18 mouse cellular contexts compared by ENCODE assay signal in genomic region chr6:120090712-120091248, GRCm38 (mm10). TPM values are rescaled to one million over a fixed set of nuclear protein-coding genes. Genes with fewer than 3 reads are reported as not detected.
DNase-seq lines count a peak whose midpoint lies in the region; ATAC-seq and TF ChIP-seq lines count a peak whose summit lies in the region.
"Had no signal": no experiment of that assay in that cellular context is flagged by ENCODE, and none has a peak within 500 bp of the region (broad histone marks: within the 10 kb centered on the region; RNA-seq: fewer than 3 reads in every experiment).

No protein-coding gene starts in this region.

- no peaks in the 10 kb centered on the region for H3K9me3 ChIP-seq in CH12.LX (replicated peaks; ENCODE audit: low read length)
- H3K9me3 ChIP-seq in embryonic facial prominence, embryonic 11.5 days (replicated peaks; ENCODE audit: control insufficient read depth, low read length), result no peaks in the 10 kb centered on the region
- H3K9me3 ChIP-seq: hindbrain, embryonic 13.5 days; neural tube, embryonic 15.5 days had no signal

- no peaks in the 10 kb centered on the region for H3K79me2 ChIP-seq in CH12.LX (replicated peaks; ENCODE audit: control insufficient read depth, extremely low read depth, insufficient read depth, poor library complexity, severe bottlenecking)

- H3K27ac ChIP-seq in CH12.LX (ENCODE audit: insufficient read depth, low read depth), result peak overlapping the region; percentile 75
- no peak overlapping the region for H3K27ac ChIP-seq in embryonic facial prominence, embryonic 11.5 days (replicated peaks; ENCODE audit: low read depth, low read length)
- H3K27ac ChIP-seq: hindbrain, embryonic 13.5 days; neural tube, embryonic 15.5 days had no signal

- H3K4me1 ChIP-seq in CH12.LX (ENCODE audit: control insufficient read depth in 1 of 2, insufficient read depth in 2 of 2), result peaks cover 25 to 78% of the 10 kb centered on the region in 2 experiments
- H3K4me1 ChIP-seq in embryonic facial prominence, embryonic 11.5 days (ENCODE audit: control insufficient read depth, insufficient read depth, low read length), result no peaks in the 10 kb centered on the region
- H3K4me1 ChIP-seq: neural tube, embryonic 15.5 days had no signal

- H3K36me3 ChIP-seq in CH12.LX (replicated peaks in 1 of 2; ENCODE audit: control insufficient read depth in 1 of 2, insufficient read depth in 1 of 2, low read length in 1 of 2), result no peaks in the 10 kb centered on the region
- H3K36me3 ChIP-seq in embryonic facial prominence, embryonic 11.5 days (replicated peaks; ENCODE audit: control insufficient read depth, insufficient read depth, low read depth, low read length), result no peaks in the 10 kb centered on the region
- H3K36me3 ChIP-seq: hindbrain, embryonic 13.5 days; neural tube, embryonic 15.5 days had no signal

- no peak; the same call in none of the 2 replicates for TF ChIP-seq RAD21 in CH12.LX (IDR thresholded peaks at IDR 0.05; ENCODE audit: low read depth, low read length)

- no peak; the same call in 1 of the 2 replicates for TF ChIP-seq POLR2A in CH12.LX (IDR thresholded peaks at IDR 0.05; ENCODE audit: low read depth, low read length)

- dilution Hi-C loops in CH12.LX (cut with MboI; ENCODE audit: extremely low pct_ligation_motif_present, extremely low pct_unique_long_range_greater_than_20kb, low sequenced_read_pairs), result no loop called here

- no peak for TF ChIP-seq EP300 in CH12.LX (IDR thresholded peaks at IDR 0.05; ENCODE audit: low read length)

- H3K4me3 ChIP-seq in CH12.LX (replicated peaks in 1 of 3; ENCODE audit: low read depth in 2 of 3, low read length in 2 of 3, poor library complexity in 1 of 3), result peak overlapping the region in 1 of 3 experiments; percentile 32
- no peak overlapping the region for H3K4me3 ChIP-seq in embryonic facial prominence, embryonic 11.5 days (ENCODE audit: low read depth, low read length)
- H3K4me3 ChIP-seq: hindbrain, embryonic 13.5 days; neural tube, embryonic 15.5 days had no signal

- DNase-seq in embryo, embryonic 10 days (ENCODE audit: low spot score), result peak; percentile 40
- no peak for DNase-seq in embryo, embryonic 9.5 days (ENCODE audit: extremely low spot score)
- peak; percentile 81 for DNase-seq in CH12.LX (ENCODE audit: extremely low read depth)
- DNase-seq in embryonic facial prominence, embryonic 11.5 days (ENCODE audit: low spot score), result peak; percentile 64
- peak; percentile 52 for DNase-seq in kidney, postnatal 10 days
- DNase-seq in ovary, postnatal 36 days (ENCODE audit: low spot score), result no peak
- DNase-seq in layer of hippocampus, adult 18-20 months (ENCODE audit: low spot score in 2 of 2), result no peak
- no peak for DNase-seq in cerebellum, adult 8-10 months
- DNase-seq: adrenal gland, postnatal 25 days; cerebellum, adult 11-12 months; liver; lung, postnatal 14 days; thymus, postnatal 14 days had no signal

- H3K27me3 ChIP-seq in CH12.LX (replicated peaks), result no peaks in the 10 kb centered on the region
- no peaks in the 10 kb centered on the region for H3K27me3 ChIP-seq in embryonic facial prominence, embryonic 11.5 days (ENCODE audit: control insufficient read depth, insufficient read depth, low read length)
- H3K27me3 ChIP-seq: hindbrain, embryonic 13.5 days; neural tube, embryonic 15.5 days had no signal

- H3K9ac ChIP-seq in CH12.LX (ENCODE audit: insufficient read depth, low read depth), result peak overlapping the region; percentile 32; the same call in 1 of the 2 replicates
- H3K9ac ChIP-seq in embryonic facial prominence, embryonic 11.5 days (replicated peaks; ENCODE audit: low read length), result no peak overlapping the region
- H3K9ac ChIP-seq: hindbrain, embryonic 13.5 days; neural tube, embryonic 15.5 days had no signal

- no peak for ATAC-seq in embryonic facial prominence, embryonic 11.5 days (replicated peaks; ENCODE audit: insufficient number of reproducible peaks, low FRiP score, low TSS enrichment, low read depth)

- 41% methylated on average over 15 of the region's 15 CpGs for WGBS in embryonic facial prominence, embryonic 11.5 days

- H3K4me2 ChIP-seq in CH12.LX (ENCODE audit: insufficient read depth, low read depth, poor library complexity, severe bottlenecking), result no peak overlapping the region; the same call in 1 of the 2 replicates
- H3K4me2 ChIP-seq in embryonic facial prominence, embryonic 11.5 days (ENCODE audit: low read depth, low read length), result no peak overlapping the region
- H3K4me2 ChIP-seq: hindbrain, embryonic 13.5 days; neural tube, embryonic 15.5 days had no signal

- in situ Hi-C loops in CH12.LX (cut with MboI; ENCODE audit: low pct_ligation_motif_present, low pct_unique_long_range_greater_than_20kb, low sequenced_read_pairs), result no loop called here

- TF ChIP-seq CTCF in CH12.LX (conservative IDR thresholded peaks at IDR 0.05 in 1 of 2, IDR thresholded peaks at IDR 0.05 in 1 of 2; ENCODE audit: low read depth in 2 of 2, low read length in 2 of 2), result no peak

TF ChIP-seq in CH12.LX, 34 proteins besides CTCF, POLR2A, EP300 and RAD21:
- TF ChIP-seq NELFE (IDR thresholded peaks at IDR 0.05; ENCODE audit: low read depth, low read length) (no peak), ELF1 (IDR thresholded peaks at IDR 0.05; ENCODE audit: low read depth, low read length) (peak; percentile 9; the same call in 1 of the 2 replicates), SMC3 (IDR thresholded peaks at IDR 0.05; ENCODE audit: low read depth, low read length) (no peak; the same call in 1 of the 2 replicates), SIN3A (IDR thresholded peaks at IDR 0.05; ENCODE audit: low read length) (no peak), KAT2A (IDR thresholded peaks at IDR 0.05; ENCODE audit: insufficient replicate concordance, low read length) (0 out of 2 replicates have a peak, but pooled peaks have one; percentile 31), CHD2 (IDR thresholded peaks at IDR 0.05; ENCODE audit: low read length) (no peak), HCFC1 (IDR thresholded peaks at IDR 0.05; ENCODE audit: low read depth, low read length) (peak; percentile 57), MAFK (IDR thresholded peaks at IDR 0.05; ENCODE audit: insufficient replicate concordance, low read length) (no peak), TBP (conservative IDR thresholded peaks at IDR 0.05; ENCODE audit: low read depth, low read length) (no peak; the same call in 1 of the 2 replicates), ZNF384 (IDR thresholded peaks at IDR 0.05; ENCODE audit: low read depth, low read length) (no peak), UBTF (IDR thresholded peaks at IDR 0.05; ENCODE audit: low read depth, low read length) (no peak), ZKSCAN1 (IDR thresholded peaks at IDR 0.05; ENCODE audit: borderline replicate concordance, low read depth, low read length) (no peak), RCOR1 (conservative IDR thresholded peaks at IDR 0.05; ENCODE audit: low read depth, low read length) (no peak), USF2 (conservative IDR thresholded peaks at IDR 0.05; ENCODE audit: low read depth, low read length) (peak; percentile 61), CHD1 (IDR thresholded peaks at IDR 0.05; ENCODE audit: low read depth, low read length) (no peak), JUN (IDR thresholded peaks at IDR 0.05; ENCODE audit: insufficient read depth, low read depth, low read length) (no peak), JUND (conservative IDR thresholded peaks at IDR 0.05; ENCODE audit: low read depth, low read length) (no peak), ETS1 (conservative IDR thresholded peaks at IDR 0.05; ENCODE audit: low read depth, low read length) (peak; percentile 74), MAX (IDR thresholded peaks at IDR 0.05; ENCODE audit: low read length) (peak; percentile 77), NRF1 (IDR thresholded peaks at IDR 0.05; ENCODE audit: low read depth, low read length) (no peak), MXI1 (IDR thresholded peaks at IDR 0.05; ENCODE audit: low read depth, low read length) (peak; percentile 69), BHLHE40 (IDR thresholded peaks at IDR 0.05; ENCODE audit: low read depth, low read length) (peak; percentile 94), USF1 (IDR thresholded peaks at IDR 0.05; ENCODE audit: low read depth, low read length) (peak; percentile 76), TCF12 (IDR thresholded peaks at IDR 0.05; ENCODE audit: low read depth, low read length) (peak; percentile 53; the same call in 1 of the 2 replicates), MAZ (IDR thresholded peaks at IDR 0.05; ENCODE audit: low read depth, low read length) (no peak), ZMIZ1 (IDR thresholded peaks at IDR 0.05; ENCODE audit: low read depth, low read length) (no peak), POLR2AphosphoS2 (IDR thresholded peaks at IDR 0.05; ENCODE audit: low read depth, low read length) (no peak), ZC3H11A (IDR thresholded peaks at IDR 0.05; ENCODE audit: low read depth, low read length) (no peak), E2F4 (IDR thresholded peaks at IDR 0.05; ENCODE audit: insufficient replicate concordance, low read depth, low read length) (no peak), IRF4 (IDR thresholded peaks at IDR 0.05; ENCODE audit: low read depth, low read length) (peak; percentile 9; the same call in 1 of the 2 replicates), MEF2A (IDR thresholded peaks at IDR 0.05; ENCODE audit: borderline replicate concordance, low read depth, low read length) (0 out of 2 replicates have a peak, but pooled peaks have one; percentile 5), GABPA (IDR thresholded peaks at IDR 0.05; ENCODE audit: insufficient replicate concordance, low read depth, low read length) (no peak), PAX5 (IDR thresholded peaks at IDR 0.05; ENCODE audit: low read length) (no peak), MYC (IDR thresholded peaks at IDR 0.05; ENCODE audit: low read depth, low read length) (no peak; the same call in 1 of the 2 replicates)

RNA-seq across cellular contexts. Expression of gene Ninj2, which starts 2.4 kb away (rescaled TPM):
- total RNA-seq in CH12.LX (2012; rRNA removed) (4.6 and 6.5 TPM in 2 replicates), CH12.LX (2014; rRNA removed) (not detected in 2 replicates)
- polyA plus RNA-seq in CH12.LX (2012; ENCODE audit: insufficient read length, low read depth), result 0.97 and 1.1 TPM in 2 replicates
- polyA plus RNA-seq in embryonic facial prominence, embryonic 11.5 days (2014; fragmentation: Nextera tagmentation; extraction: Ambion mirVana), result not detected in 2 replicates
- 1 to 10 TPM in 1 of 2 experiments, under 1 TPM in 1; 0.67 to 1.3 TPM for total RNA-seq in layer of hippocampus, adult 18-20 months (2021)
- total RNA-seq: adrenal gland, postnatal 25 days; granulocyte monocyte progenitor cell, adult 5-6 weeks; midbrain, postnatal 0 days had no signal
- polyA plus RNA-seq: hindbrain, embryonic 13.5 days; midbrain, postnatal 0 days; stomach, embryonic 14.5 days had no signal

RNA-seq across cellular contexts. Expression of gene Wnk1, which starts 52.3 kb away (rescaled TPM):
- total RNA-seq in CH12.LX (2012; rRNA removed) (113 and 125 TPM in 2 replicates), CH12.LX (2014; rRNA removed) (84.8 and 97.2 TPM in 2 replicates)
- polyA plus RNA-seq in CH12.LX (2012; ENCODE audit: insufficient read length, low read depth), result 179 and 216 TPM in 2 replicates
- polyA plus RNA-seq in embryonic facial prominence, embryonic 11.5 days (2014; fragmentation: Nextera tagmentation; extraction: Ambion mirVana), result 52.6 and 63.6 TPM in 2 replicates
- 100 to 1,000 TPM; 189 to 190 TPM for total RNA-seq in layer of hippocampus, adult 18-20 months (2021)

Comparison
In these comparisons a context has a peak if more than half of its experiments do, and no peak if none do; other contexts are left out.
1. DNase-seq: peak in embryo, embryonic 10 days (single experiment), CH12.LX (single experiment), embryonic facial prominence, embryonic 11.5 days (single experiment) and kidney, postnatal 10 days (single experiment); none in embryo, embryonic 9.5 days (single experiment), ovary, postnatal 36 days (single experiment), layer of hippocampus, adult 18-20 months (0 of 2) and cerebellum, adult 8-10 months (single experiment).